Mouse (Mus musculus) embryonic facial prominence, embryonic 14.5 days (tissue): Measurements from ENCODE around the gene Rarb. TPM values are rescaled to one million over a fixed set of nuclear protein-coding genes. Genes with fewer than 3 reads are reported as not detected.
A peak's percentile ranks its signal among the peaks of the same experiment; 100 is the strongest.

Source experiments
- ATAC-seq: fragments of 200-750 bp; cut with Nextera tagmentation; 2 replicates; pipeline ENCODE4 v1.8.0; 2017; ENCODE audit warnings: low read depth, moderate number of reproducible peaks, moderate TSS enrichment
- DNase-seq: peaks from one replicate; pipeline ENCODE4 v3.0.0-alpha.2; 2015; ENCODE audit warnings: low spot score
- H3K27ac ChIP-seq: fragments of 300-500 bp; sonication (generic); replicated peaks from 2 replicates; pipeline ENCODE4 v1.5.1; 2014; ENCODE audit warnings: low read depth, mild to moderate bottlenecking, low read length, moderate library complexity
- H3K27me3 ChIP-seq: fragments of 300-500 bp; sonication (generic); replicated peaks from 2 replicates; pipeline ENCODE4 v1.6.1; 2014; ENCODE audit warnings: low read length; ENCODE audit not compliant: control insufficient read depth, insufficient read depth
- H3K36me3 ChIP-seq: fragments of 300-500 bp; sonication (generic); 2 replicates; pipeline ENCODE4 v1.6.1; 2014; ENCODE audit warnings: low read length, mixed read lengths; ENCODE audit not compliant: control insufficient read depth, insufficient read depth
- H3K4me1 ChIP-seq: fragments of 300-500 bp; sonication (generic); 2 replicates; pipeline ENCODE4 v1.6.1; 2014; ENCODE audit warnings: antibody characterized with exemption, low read length; ENCODE audit not compliant: control insufficient read depth, insufficient read depth
- H3K4me2 ChIP-seq: fragments of 300-500 bp; sonication (generic); 2 replicates; pipeline ENCODE4 v1.6.1; 2014; ENCODE audit warnings: low read depth, mild to moderate bottlenecking, low read length, moderate library complexity, mixed read lengths
- H3K4me3 ChIP-seq: fragments of 300-500 bp; sonication (generic); 2 replicates; pipeline ENCODE4 v1.5.1; 2014; ENCODE audit warnings: low read depth, mild to moderate bottlenecking, low read length
- H3K9ac ChIP-seq: fragments of 300-500 bp; sonication (generic); 2 replicates; pipeline ENCODE4 v1.6.1; 2014; ENCODE audit warnings: low read depth, mild to moderate bottlenecking, low read length, moderate library complexity, mixed read lengths
- H3K9me3 ChIP-seq: fragments of 300-500 bp; sonication (generic); 2 replicates; pipeline ENCODE4 v1.6.1; 2016; ENCODE audit warnings: low read length; ENCODE audit not compliant: control insufficient read depth
- WGBS: fragments of 180-500 bp; shearing (Covaris S2); extraction: QIAGEN DNeasy Blood & Tissue Kit; methylation state at CpG from one replicate; pipeline ENCODE4 v1.1.7; 2014; 5-methylcytosine and 5-hydroxymethylcytosine counted together
- polyA plus RNA-seq: library from polyadenylated mRNA; unstranded; fragments of >200 nt; fragmentation: Nextera tagmentation; extraction: Ambion mirVana; gene quantifications from 2 replicates; pipeline ENCODE4 v1.2.1, GENCODE M21; 2014

The Rarb gene
- polyA plus RNA-seq, 1 experiment from 2014 or later = 15.8 TPM

DNA sequence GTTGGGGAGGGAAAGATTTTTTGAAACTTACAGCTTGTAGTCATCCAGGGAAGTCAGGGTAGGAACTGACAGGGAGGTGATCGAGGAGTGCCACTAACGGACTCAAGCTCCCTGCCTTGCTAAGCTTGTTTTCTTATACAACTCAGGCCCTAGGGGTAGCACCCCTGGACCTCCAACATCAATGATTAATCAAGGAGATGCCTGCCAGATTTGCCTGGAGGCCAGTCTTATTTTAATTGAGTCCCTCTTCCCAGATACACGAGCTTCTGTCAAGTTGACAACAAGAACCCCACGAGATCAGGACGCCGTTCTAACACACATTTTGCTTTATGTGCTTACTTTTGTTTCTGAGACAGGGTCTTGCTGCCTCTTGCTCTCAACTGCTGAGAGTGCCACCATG is 338.3 kb downstream of the Rarb start:
- Histone ChIP-seq H3K4me3 (no peak overlapping the region), H3K4me1 (peaks cover 14% of the 10 kb centered on the region), H3K27ac (no peak overlapping the region), H3K9me3 (no peaks in the 10 kb centered on the region), H3K9ac (no peak overlapping the region), H3K36me3 (no peaks in the 10 kb centered on the region), H3K4me2 (no peak overlapping the region), H3K27me3 (no peaks in the 10 kb centered on the region)
- DNase-seq (no peak), ATAC-seq (no peak)
- 58% methylated on average over 6 of the region's 6 CpGs for WGBS

DNA sequence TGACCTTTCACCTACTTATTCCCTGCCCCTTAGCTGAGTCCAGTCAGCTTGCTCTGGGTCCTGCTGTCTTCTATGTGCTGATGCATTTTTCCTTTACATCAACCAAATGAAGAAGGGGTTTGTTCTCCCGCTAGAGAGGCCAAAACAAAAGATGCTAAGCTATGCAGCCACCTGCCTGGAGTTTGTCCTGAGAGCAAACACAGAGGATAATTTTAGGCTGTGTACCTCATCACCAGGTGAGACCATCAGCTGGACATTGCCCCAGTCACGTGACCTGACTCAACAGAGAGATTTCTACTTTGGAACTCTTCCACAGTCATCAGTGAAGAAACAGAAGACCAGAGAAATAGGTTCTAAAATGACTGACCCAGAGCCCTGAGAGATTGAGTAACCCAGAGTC is 339.4 kb downstream of the Rarb start:
- Histone ChIP-seq H3K4me2 (no peak overlapping the region), H3K36me3 (no peaks in the 10 kb centered on the region), H3K9me3 (no peaks in the 10 kb centered on the region), H3K4me1 (peaks cover 14% of the 10 kb centered on the region), H3K27me3 (no peaks in the 10 kb centered on the region), H3K9ac (no peak overlapping the region), H3K4me3 (no peak overlapping the region), H3K27ac (no peak overlapping the region)
- ATAC-seq (no peak), DNase-seq (no peak)
- WGBS = 82% methylated on average over 2 of the region's 2 CpGs

DNA sequence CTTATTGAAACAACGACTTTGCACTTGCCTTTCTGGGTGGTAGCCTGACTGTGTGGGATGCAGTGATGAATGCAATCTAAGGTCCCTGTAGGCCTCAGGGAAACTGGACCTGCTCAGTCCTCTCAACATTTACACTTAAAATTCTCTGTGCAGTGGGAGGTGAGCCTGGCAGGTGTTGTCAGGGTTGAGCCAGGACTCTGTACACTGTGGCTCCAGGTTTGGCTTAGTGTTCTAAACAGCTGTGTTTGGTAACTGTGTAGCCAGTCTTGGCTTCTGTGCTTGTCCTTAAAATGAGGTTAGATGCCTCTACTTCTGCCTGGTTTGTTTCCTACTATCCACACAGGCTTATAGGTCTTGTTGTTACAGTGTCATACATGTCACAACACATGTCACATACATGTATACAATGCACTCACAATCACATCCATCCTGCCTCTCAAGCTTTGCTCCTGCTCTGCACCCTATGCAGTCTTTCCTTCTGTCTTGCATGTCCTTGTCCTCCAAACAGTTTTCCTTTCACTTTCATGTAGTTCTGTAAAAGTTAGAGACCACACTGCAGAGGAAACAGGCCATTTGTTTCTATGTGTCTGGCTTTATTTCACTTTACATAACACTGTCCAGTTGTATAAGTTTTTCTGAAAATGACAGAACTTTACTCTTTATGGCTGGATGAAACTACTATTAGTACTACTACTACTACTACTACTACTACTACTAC is 340.2 kb downstream of the Rarb start:
- no peak overlapping the region for H3K27ac ChIP-seq
- no peak overlapping the region for H3K4me2 ChIP-seq
- peaks cover 7% of the 10 kb centered on the region; the same call in 1 of the 2 replicates for H3K4me1 ChIP-seq
- WGBS = 91% methylated on average over 1 of the region's 1 CpGs
- no peak overlapping the region for H3K9ac ChIP-seq
- no peak for ATAC-seq
- no peaks in the 10 kb centered on the region for H3K27me3 ChIP-seq
- H3K4me3 ChIP-seq = no peak overlapping the region
- no peaks in the 10 kb centered on the region for H3K36me3 ChIP-seq
- DNase-seq = no peak
- H3K9me3 ChIP-seq = no peaks in the 10 kb centered on the region

DNA sequence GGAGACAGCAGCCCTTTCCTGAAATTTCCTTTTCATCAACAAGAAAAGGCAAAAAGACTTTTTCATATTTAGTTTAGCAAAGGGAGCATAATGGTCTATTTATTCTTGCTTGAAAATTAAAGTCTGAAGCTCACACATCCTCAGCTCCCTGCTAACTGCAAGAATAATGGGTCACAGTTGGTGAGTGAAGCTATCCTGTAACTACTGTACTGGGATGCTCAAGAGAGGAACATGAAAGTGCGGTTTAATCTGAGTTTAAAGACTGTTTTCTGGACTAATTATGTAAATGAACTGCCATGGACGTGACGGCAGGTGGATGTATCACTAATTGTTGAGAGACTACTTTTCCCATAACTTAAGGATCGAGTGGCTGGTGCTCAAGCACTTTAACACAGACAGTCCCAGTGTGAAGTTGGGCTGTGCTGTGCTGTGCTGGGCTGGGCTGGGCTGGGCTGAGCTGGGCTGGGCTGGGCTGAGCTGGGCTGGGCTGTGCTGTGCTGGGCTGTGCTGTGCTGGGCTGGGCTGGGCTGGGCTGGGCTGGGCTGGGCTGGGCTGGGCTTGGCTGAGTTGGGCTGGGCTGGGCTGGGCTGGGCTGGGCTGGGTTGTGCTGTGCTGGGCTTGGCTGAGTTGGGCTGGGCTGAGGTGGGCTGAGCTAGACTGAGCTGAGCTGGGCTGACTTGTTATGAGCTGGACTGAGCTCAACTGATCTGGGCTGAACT is 370.5 kb downstream of the Rarb start:
- no peaks in the 10 kb centered on the region for H3K27me3 ChIP-seq
- no peaks in the 10 kb centered on the region for H3K9me3 ChIP-seq
- no peaks in the 10 kb centered on the region; the same call in 1 of the 2 replicates for H3K4me1 ChIP-seq
- no peak overlapping the region for H3K9ac ChIP-seq
- peak; percentile 91 for ATAC-seq
- no peak overlapping the region for H3K4me2 ChIP-seq
- H3K36me3 ChIP-seq = no peaks in the 10 kb centered on the region
- H3K27ac ChIP-seq = no peak overlapping the region
- no peak overlapping the region for H3K4me3 ChIP-seq
- WGBS = 54% methylated on average over 4 of the region's 4 CpGs
- peak; percentile 53 for DNase-seq

DNA sequence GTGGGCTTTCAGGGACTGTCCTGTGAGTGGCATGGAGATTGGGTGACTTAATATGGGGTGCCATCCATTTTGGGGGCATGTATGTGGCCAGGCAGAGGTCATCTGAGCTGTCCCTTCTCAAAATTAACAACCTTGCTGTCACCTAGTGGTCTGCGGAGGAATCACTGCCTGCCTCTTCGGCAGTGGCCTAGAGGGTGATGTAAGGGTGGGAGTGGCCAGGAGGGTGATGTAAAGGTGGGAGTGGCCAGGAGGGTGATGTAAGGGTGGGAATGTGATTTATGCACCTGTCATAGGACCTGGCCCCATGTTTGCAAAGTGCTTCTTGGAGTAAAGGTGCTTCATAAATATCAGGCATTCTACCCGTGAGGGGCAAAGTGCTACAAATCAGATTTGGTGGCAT is 371.4 kb downstream of the Rarb start:
- DNase-seq (no peak), ATAC-seq (no peak)
- H3K27me3 ChIP-seq = no peaks in the 10 kb centered on the region
- no peak overlapping the region for H3K9ac ChIP-seq
- H3K4me1 ChIP-seq = no peaks in the 10 kb centered on the region; the same call in 1 of the 2 replicates
- no peak overlapping the region for H3K4me3 ChIP-seq
- no peaks in the 10 kb centered on the region for H3K9me3 ChIP-seq
- H3K36me3 ChIP-seq = no peaks in the 10 kb centered on the region
- WGBS = 41% methylated on average over 3 of the region's 3 CpGs
- H3K27ac ChIP-seq = no peak overlapping the region
- H3K4me2 ChIP-seq = no peak overlapping the region

DNA sequence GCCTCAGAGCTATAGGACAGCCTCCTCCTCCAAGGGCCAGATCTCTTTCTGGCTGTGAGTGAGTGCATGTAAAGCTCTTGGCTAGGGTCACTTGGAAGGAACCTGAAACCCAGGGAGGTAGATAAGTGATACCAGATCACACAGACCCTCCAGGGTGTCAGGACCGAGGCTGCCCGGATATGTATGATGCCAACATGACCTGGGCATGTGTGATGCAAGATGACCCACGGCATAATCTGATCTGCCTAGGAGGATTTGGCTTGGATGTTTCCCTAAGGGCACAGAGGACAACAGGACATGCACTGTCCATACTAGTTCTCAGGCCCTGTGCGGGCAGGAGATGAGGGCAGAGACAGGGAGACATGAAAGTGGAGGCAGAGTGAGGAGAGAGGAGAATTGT is 374.1 kb downstream of the Rarb start:
- H3K27ac ChIP-seq = no peak overlapping the region
- ATAC-seq = no peak
- H3K9ac ChIP-seq = no peak overlapping the region
- H3K27me3 ChIP-seq = no peaks in the 10 kb centered on the region
- H3K4me1 ChIP-seq = no peaks in the 10 kb centered on the region; the same call in 1 of the 2 replicates
- 59% methylated on average over 4 of the region's 4 CpGs for WGBS
- no peak overlapping the region for H3K4me3 ChIP-seq
- no peaks in the 10 kb centered on the region for H3K36me3 ChIP-seq
- DNase-seq = no peak
- no peaks in the 10 kb centered on the region for H3K9me3 ChIP-seq
- H3K4me2 ChIP-seq = no peak overlapping the region

DNA sequence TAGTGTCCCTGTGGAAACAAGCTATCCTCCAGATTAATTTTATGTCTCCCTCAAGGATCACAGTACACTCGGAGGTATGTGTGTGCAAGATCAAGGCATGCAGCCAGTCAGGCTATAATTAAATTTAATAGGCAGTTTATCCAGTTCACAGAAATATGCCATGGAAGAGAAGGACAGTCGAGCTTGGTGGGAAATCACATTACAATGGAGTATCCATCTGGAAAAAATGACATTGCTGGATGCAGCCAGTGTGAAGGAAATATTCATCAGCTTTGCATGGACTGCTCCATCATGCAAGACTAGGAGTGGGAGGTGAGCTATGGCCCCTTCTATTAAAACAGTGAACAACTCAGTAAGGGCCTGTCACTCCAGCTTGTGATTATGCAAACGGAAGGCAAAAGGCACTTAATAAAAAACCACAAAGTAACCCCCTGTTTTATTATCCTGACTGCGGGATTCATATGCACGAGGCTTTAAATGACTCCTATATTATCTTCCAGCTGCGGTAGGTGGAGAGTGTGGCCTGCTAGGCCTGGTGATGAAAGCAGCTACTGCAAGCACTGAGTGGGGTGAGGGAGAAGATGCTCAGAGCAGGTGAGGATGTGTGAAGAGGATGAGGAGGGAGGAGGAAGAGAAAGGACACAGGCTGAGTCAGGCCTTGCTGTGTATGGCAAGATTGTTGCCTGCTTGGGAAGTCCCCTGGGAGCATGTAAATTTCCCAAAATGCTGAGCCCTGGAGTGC is 379.4 kb downstream of the Rarb start:
- 60% methylated on average over 6 of the region's 6 CpGs for WGBS
- no peaks in the 10 kb centered on the region for H3K27me3 ChIP-seq
- ATAC-seq (peak; percentile 16; the same call in 1 of the 2 replicates), DNase-seq (no peak)
- no peak overlapping the region for H3K9ac ChIP-seq
- no peak overlapping the region for H3K4me2 ChIP-seq
- no peak overlapping the region for H3K27ac ChIP-seq
- H3K9me3 ChIP-seq = no peaks in the 10 kb centered on the region
- no peaks in the 10 kb centered on the region for H3K4me1 ChIP-seq
- peaks cover 15% of the 10 kb centered on the region; the same call in 1 of the 2 replicates for H3K36me3 ChIP-seq
- H3K4me3 ChIP-seq = no peak overlapping the region

DNA sequence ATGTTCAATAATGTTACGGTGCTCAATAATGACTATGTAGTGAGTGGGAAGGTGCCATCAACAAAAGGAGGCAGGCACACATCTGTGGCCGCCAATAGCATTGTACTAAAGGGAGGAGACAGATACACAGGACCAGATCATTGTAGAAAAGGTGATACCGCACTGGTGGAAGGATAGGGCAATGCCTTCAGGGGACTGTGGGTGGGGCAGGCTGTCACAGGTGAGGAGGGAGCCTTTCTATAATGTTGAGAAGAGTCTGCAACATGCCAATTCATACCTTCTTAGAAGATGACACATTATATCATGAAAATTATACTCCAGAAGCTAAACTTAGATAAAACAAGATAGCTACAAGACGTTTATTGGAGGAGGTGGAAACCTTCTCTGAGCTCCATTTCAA is 381.6 kb downstream of the Rarb start:
- Histone ChIP-seq H3K9me3 (no peaks in the 10 kb centered on the region), H3K4me2 (no peak overlapping the region), H3K27ac (no peak overlapping the region), H3K4me1 (no peaks in the 10 kb centered on the region), H3K9ac (no peak overlapping the region), H3K27me3 (no peaks in the 10 kb centered on the region), H3K4me3 (no peak overlapping the region), H3K36me3 (peaks cover 19% of the 10 kb centered on the region; the same call in 1 of the 2 replicates)
- ATAC-seq = no peak
- DNase-seq = no peak
- 95% methylated on average over 4 of the region's 4 CpGs for WGBS
